Mouse (Mus musculus): ENCODE data around the gene Plgrkt. TPM values are rescaled to one million over a fixed set of nuclear protein-coding genes. Genes with fewer than 3 reads are reported as not detected.

Gene Plgrkt
- polyA plus RNA-seq, 1 experiment from 2014 or later = 92.6 TPM

DNA sequence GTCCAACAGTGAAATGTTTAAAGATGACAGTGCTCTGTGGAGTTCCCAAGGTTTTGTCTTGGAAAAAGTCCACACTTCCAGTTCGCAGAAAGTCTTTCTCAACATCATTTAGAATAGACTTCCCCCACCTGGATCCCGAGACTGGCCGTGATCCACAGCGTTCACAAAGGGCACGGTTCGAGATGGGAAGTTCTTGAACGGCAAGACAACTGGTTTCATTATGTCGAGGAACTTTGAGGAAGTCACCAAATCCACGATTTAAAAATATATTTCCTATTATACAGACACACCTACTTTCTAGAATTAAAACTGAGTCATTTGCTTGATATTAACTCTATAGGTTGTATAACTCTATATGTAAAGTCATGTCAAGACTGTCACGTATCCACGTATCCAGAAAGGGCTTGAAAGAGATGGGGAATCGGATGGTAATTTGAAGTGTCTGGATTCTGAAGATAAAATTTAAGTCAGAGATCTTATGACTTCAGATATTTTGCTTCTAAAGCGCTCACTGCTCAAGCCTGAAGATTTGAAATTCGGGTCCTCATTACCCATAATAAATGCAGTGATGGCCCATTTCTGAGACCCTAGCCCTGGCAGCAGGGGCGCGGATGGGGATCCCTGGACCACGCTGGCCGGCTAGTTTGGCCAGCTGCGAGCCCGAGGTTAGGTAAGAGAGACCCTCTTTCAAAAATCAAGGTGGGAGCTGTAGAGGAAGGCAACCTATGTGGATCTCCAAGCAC is 793 bp downstream of the Plgrkt start:
- Histone ChIP-seq H3K4me1 (peaks cover 13% of the 10 kb centered on the region), H3K4me3 (peak overlapping the region; percentile 57), H3K9ac (0 out of 2 replicates have a peak overlapping the region, but pooled peaks have one; percentile 63), H3K27ac (no peak overlapping the region), H3K4me2 (peak overlapping the region; percentile 87), H3K27me3 (peaks cover 3% of the 10 kb centered on the region; the same call in 1 of the 2 replicates), H3K36me3 (no peaks in the 10 kb centered on the region), H3K9me3 (no peaks in the 10 kb centered on the region)
- 56% methylated on average over 20 of the region's 20 CpGs for WGBS
- ATAC-seq (ENCODE audit: insufficient number of reproducible peaks, insufficient read depth, low FRiP score, low TSS enrichment, low read depth) = no peak

DNA sequence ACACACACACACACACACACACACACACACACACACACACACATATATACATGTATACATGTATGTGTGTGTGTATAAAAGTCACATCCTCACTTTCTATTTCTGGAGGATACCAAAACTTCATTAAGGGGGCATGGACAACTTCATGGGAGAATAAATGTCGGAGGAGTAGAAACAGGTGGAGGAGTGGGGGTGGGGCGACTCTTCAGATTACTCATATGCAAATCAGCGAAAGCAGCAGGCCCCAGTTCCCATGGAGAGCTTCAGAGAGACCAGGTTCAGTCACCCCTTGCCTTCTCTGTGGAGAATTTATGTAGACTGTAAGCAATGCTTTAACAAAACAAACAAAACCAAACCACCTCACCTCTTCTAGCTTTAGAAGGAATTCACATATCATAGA is 2.1 kb downstream of the Plgrkt start:
- ATAC-seq (ENCODE audit: insufficient number of reproducible peaks, insufficient read depth, low FRiP score, low TSS enrichment, low read depth) = no peak
- 25% methylated on average over 3 of the region's 3 CpGs for WGBS

DNA sequence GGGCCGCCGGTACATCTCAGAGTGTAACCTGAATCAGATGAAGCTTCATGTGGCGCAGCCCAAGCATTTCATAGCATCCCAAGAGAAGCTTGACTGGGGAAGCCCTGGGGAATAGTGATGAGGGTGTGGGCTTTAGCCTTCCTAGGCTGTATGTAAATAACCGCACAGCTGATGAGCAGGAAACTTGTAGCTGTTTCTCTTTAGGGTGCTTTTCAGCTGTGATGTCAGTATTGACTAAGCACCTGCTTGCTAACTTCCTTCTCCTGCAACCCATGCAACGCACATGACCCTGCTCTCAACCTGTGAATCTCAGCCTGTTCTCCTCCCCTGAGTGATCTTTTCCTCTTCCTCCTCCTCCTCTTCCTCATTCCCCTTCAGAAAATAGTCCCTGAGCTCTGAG is 3.1 kb downstream of the Plgrkt start:
- Histone ChIP-seq H3K4me3 (no peak overlapping the region), H3K4me2 (no peak overlapping the region), H3K36me3 (peaks cover 1% of the 10 kb centered on the region; the same call in 1 of the 2 replicates), H3K27ac (no peak overlapping the region), H3K4me1 (peaks cover 28% of the 10 kb centered on the region), H3K9ac (no peak overlapping the region), H3K27me3 (peaks cover 3% of the 10 kb centered on the region; the same call in 1 of the 2 replicates), H3K9me3 (no peaks in the 10 kb centered on the region)
- 75% methylated on average over 5 of the region's 5 CpGs for WGBS
- ATAC-seq (ENCODE audit: insufficient number of reproducible peaks, insufficient read depth, low FRiP score, low TSS enrichment, low read depth) = no peak

More for the DNA sequence above, 2.1 kb downstream of the Plgrkt start:
- Histone ChIP-seq H3K4me1 (peaks cover 26% of the 10 kb centered on the region), H3K4me3 (no peak overlapping the region), H3K9ac (no peak overlapping the region), H3K4me2 (no peak overlapping the region), H3K36me3 (no peaks in the 10 kb centered on the region), H3K27ac (no peak overlapping the region), H3K27me3 (peaks cover 3% of the 10 kb centered on the region; the same call in 1 of the 2 replicates), H3K9me3 (no peaks in the 10 kb centered on the region)

DNA sequence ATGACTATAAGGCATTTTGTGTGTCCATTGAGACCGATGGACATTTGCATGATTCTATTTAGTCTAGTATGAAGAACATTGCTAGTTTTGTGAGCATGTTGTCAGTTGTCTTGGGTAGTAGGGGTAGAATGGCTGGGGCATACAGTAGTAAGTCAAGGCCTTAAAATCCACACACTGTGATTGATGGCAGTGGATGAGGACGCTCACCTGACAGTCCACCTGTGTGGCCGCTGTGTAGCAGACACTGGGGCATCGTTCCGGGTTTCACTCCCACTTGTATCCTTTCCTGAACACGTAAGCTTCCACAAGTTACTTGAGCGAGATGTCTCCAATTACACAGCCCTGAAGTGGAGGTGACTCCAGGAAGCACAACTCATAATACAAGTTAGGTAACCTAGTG is 3.6 kb downstream of the Plgrkt start:
- Histone ChIP-seq H3K9ac (no peak overlapping the region), H3K36me3 (peaks cover 6% of the 10 kb centered on the region; the same call in 1 of the 2 replicates), H3K4me3 (no peak overlapping the region), H3K4me2 (no peak overlapping the region), H3K27me3 (peaks cover 3% of the 10 kb centered on the region; the same call in 1 of the 2 replicates), H3K9me3 (no peaks in the 10 kb centered on the region), H3K4me1 (peaks cover 28% of the 10 kb centered on the region), H3K27ac (no peak overlapping the region)
- WGBS = 89% methylated on average over 7 of the region's 7 CpGs
- ATAC-seq (ENCODE audit: insufficient number of reproducible peaks, insufficient read depth, low FRiP score, low TSS enrichment, low read depth) = no peak

DNA sequence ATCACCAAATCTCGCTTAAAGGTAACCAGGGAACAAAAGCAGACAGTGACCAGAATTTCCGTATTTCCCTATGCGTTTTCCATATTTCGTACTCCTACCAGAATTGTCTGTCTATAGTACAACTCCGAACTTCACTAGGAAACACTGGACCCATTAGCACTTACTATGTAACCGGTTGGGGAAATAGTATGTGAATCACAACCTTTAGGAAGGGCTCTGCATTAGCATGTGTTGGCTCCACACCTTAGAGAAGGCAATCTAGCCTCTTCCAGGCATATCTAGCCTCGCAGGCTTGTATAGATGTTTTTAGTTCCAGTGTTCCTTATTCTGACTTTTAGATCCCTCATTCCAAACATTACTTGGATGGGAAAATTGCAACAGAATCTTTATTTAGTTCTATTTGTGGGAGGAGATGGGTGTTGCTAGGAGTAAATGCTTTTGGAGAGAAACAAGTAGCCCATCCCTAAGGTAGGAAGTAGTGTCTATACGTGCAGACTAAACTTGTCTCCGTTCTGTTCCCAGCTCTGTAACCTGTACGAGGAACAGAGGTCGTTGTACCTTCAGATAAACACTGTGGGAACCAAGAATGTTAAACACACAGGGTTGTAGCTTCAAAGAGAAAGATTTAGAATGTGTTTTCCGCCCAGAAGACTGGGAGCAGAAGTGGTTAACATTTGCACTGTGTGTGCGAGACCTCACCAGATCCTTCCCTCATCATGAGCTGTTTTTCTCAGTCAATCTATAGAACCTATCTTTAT is 4.8 kb downstream of the Plgrkt start:
- no peaks in the 10 kb centered on the region for H3K27me3 ChIP-seq
- peaks cover 14% of the 10 kb centered on the region; the same call in 1 of the 2 replicates for H3K36me3 ChIP-seq
- no peaks in the 10 kb centered on the region for H3K9me3 ChIP-seq
- 49% methylated on average over 13 of the region's 13 CpGs for WGBS
- peaks cover 26% of the 10 kb centered on the region for H3K4me1 ChIP-seq
- H3K9ac ChIP-seq = peak overlapping the region; percentile 82
- no peak overlapping the region for H3K27ac ChIP-seq
- peak overlapping the region; percentile 70 for H3K4me3 ChIP-seq
- no peak for ATAC-seq (ENCODE audit: insufficient number of reproducible peaks, insufficient read depth, low FRiP score, low TSS enrichment, low read depth)
- peak overlapping the region; percentile 79 for H3K4me2 ChIP-seq

DNA sequence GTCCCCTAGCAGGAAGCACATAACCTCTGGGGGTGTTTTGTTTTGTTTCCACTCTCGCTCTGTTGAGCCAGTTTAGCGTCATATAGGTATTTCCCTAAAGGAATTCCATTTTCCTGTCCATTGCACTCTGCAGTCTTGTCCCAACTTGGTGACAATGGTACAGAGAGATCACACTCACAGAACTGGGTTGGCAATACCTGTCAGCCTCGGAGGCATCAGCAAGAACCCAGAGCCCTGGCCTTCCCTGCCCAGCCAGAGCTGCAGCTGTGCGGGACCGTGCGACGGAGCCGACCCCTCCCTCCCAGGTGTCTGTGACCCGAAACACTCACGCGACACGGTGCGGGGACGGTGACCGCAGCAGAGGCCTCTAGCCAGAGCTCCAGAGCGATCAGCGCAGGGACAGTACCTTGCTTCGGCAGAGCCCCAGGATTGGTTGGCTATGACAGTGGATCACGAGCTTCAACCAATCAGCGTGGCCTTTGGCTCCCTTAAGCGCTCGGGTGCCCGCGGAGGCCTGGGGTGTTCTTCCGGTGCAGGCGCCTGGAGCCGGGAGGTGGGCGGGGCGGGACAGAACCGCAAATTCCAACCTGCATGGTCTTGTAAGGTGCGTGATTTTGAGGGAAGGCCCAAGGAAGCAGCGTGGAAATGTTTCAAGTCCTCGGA is 5.6 kb downstream of the Plgrkt start:
- Histone ChIP-seq H3K27me3 (no peaks in the 10 kb centered on the region), H3K4me2 (peak overlapping the region; percentile 79), H3K4me1 (peaks cover 22% of the 10 kb centered on the region), H3K9ac (peak overlapping the region; percentile 82), H3K9me3 (no peaks in the 10 kb centered on the region), H3K4me3 (peak overlapping the region; percentile 70), H3K27ac (peak overlapping the region; percentile 39; the same call in 1 of the 2 replicates), H3K36me3 (peaks cover 14% of the 10 kb centered on the region; the same call in 1 of the 2 replicates)
- WGBS = 2% methylated on average over 33 of the region's 33 CpGs
- peak; percentile 97 for ATAC-seq (ENCODE audit: insufficient number of reproducible peaks, insufficient read depth, low FRiP score, low TSS enrichment, low read depth)

DNA sequence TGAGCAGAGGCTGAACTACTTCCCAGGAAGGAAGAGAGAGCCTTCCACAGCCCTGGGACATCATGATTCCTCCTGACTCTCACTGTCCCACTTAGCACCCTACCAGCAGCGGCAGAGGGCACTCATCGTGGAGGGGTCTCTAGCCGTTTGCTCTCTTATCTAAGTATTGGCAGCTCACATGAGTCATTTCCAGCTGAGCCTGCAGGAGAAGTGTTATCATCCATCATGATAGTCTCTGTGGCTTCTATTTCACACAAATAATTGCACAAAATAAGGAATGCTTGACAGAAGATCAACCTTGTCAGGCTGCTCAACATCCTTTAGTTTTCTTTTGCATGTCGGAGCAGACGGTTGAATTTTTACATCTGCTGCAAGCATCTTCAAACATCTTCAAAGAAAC is 6.9 kb downstream of the Plgrkt start:
- Histone ChIP-seq H3K4me3 (no peak overlapping the region), H3K36me3 (peaks cover 14% of the 10 kb centered on the region; the same call in 1 of the 2 replicates), H3K4me1 (peaks cover 20% of the 10 kb centered on the region), H3K4me2 (0 out of 2 replicates have a peak overlapping the region, but pooled peaks have one; percentile 79), H3K27me3 (no peaks in the 10 kb centered on the region), H3K9me3 (no peaks in the 10 kb centered on the region), H3K9ac (no peak overlapping the region), H3K27ac (no peak overlapping the region)
- WGBS = 83% methylated on average over 5 of the region's 5 CpGs
- ATAC-seq (ENCODE audit: insufficient number of reproducible peaks, insufficient read depth, low FRiP score, low TSS enrichment, low read depth) = no peak

DNA sequence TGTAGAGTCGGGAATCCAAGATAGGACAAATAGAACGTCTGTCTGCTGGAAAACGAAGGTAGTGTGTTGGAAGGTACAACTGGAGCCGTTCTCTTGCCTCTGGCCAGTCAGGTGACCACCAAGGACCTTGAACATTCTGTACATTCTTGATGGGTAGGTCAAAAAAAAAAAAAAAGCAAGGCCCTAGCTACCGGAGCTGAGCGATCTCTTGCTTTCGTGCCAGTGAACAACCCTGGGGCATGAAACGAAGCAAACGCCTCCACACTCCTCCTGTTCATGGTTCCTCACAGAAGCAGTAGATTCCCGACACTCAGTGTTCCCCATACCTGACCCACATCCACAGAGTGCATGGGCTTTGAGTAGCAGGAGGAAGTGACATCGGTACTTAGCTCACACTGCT is 10.9 kb downstream of the Plgrkt start:
- H3K36me3 ChIP-seq = peaks cover 18% of the 10 kb centered on the region
- no peak for ATAC-seq (ENCODE audit: insufficient number of reproducible peaks, insufficient read depth, low FRiP score, low TSS enrichment, low read depth)
- H3K9ac ChIP-seq = no peak overlapping the region
- no peaks in the 10 kb centered on the region for H3K9me3 ChIP-seq
- H3K4me1 ChIP-seq = peaks cover 14% of the 10 kb centered on the region
- no peak overlapping the region for H3K4me2 ChIP-seq
- no peak overlapping the region for H3K27ac ChIP-seq
- H3K27me3 ChIP-seq = no peaks in the 10 kb centered on the region
- H3K4me3 ChIP-seq = no peak overlapping the region
- 77% methylated on average over 11 of the region's 11 CpGs for WGBS

DNA sequence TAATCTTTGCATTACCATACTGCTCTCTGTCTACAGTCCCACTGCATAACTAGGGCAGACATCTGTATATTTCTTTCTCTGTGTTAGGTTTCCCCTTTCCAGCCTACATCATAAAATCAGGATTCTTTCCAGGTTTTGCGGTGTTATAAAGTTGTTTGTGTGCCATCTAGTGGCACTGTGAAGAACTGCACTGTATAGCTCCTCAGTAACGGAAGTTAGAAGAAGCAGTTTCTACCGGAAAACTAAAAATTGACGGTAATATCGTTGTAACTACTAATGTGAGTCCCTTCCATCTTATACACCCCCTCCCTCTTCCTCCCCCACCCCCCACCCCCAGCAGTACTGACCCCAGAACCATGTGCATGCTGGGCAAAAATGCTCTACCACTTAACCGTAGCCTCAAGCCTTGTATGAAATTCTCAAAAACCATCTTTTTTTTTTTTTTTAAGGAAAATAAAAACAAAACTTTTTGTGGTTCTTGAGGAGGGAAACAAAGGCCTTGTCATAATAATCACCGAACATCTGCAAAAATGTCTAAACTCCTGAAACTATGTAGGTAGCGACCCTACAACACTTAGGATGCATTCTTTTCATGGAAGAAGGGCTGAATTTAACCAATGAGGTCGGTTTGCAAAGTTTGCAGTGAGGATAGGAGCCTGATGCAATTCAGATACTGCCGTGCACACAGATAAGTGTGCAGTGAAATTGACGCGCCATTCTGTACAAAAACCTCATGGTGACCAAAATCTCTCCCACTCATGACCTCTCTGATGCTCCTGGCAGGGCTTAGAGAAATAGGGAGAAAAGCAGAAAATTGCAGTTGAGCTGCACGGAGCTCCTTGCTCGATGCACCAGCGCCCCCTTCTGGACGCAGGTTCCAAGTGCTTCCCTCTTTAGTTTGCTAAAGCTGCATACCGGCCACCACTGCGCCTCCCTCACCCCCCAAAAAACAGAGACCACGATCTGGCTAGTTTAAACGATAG is 12.0 kb downstream of the Plgrkt start:
- no peaks in the 10 kb centered on the region for H3K27me3 ChIP-seq
- peaks cover 3% of the 10 kb centered on the region; the same call in 1 of the 2 replicates for H3K4me1 ChIP-seq
- WGBS = 3% methylated on average over 20 of the region's 20 CpGs
- ATAC-seq (ENCODE audit: insufficient number of reproducible peaks, insufficient read depth, low FRiP score, low TSS enrichment, low read depth) = peak; percentile 62; the same call in 1 of the 2 replicates
- H3K9me3 ChIP-seq = no peaks in the 10 kb centered on the region
- peaks cover 21% of the 10 kb centered on the region for H3K36me3 ChIP-seq
- peak overlapping the region; percentile 35 for H3K4me3 ChIP-seq
- 0 out of 2 replicates have a peak overlapping the region, but pooled peaks have one; percentile 47 for H3K9ac ChIP-seq
- no peak overlapping the region for H3K27ac ChIP-seq
- peak overlapping the region; percentile 61 for H3K4me2 ChIP-seq

DNA sequence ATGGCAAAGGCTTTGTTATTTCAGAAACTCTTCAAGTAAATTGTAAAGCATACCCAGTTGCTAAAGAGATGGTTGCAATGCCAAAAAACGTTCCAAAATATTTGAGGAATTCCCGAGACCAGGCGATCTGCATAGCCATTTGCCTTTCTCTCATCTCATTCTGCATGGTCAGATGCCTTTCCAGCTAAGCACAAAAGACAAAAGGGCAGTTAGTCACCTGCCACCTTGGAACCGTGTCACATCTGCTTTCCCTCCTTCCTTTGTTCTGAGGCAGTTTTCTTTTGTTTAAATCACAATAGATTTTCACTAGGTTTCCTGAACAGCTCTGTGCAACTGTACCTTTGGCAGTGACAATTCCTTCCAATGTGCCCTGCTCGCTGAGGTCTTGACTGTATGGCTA is 16.2 kb downstream of the Plgrkt start:
- WGBS = 56% methylated on average over 5 of the region's 5 CpGs
- H3K4me1 ChIP-seq = no peaks in the 10 kb centered on the region
- H3K9me3 ChIP-seq = no peaks in the 10 kb centered on the region
- H3K27me3 ChIP-seq = no peaks in the 10 kb centered on the region
- H3K36me3 ChIP-seq = peaks cover 12% of the 10 kb centered on the region
- no peak overlapping the region for H3K4me3 ChIP-seq
- H3K27ac ChIP-seq = no peak overlapping the region
- no peak overlapping the region for H3K4me2 ChIP-seq
- H3K9ac ChIP-seq = no peak overlapping the region
- no peak for ATAC-seq (ENCODE audit: insufficient number of reproducible peaks, insufficient read depth, low FRiP score, low TSS enrichment, low read depth)

Data from embryonic facial prominence, embryonic 13.5 days (tissue).